Mouse (Mus musculus) embryonic facial prominence, embryonic 15.5 days (tissue): ENCODE results near the gene Cbfb. TPM values are rescaled to one million over a fixed set of nuclear protein-coding genes. Genes with fewer than 3 reads are reported as not detected.
A peak's percentile ranks its signal among the peaks of the same experiment; 100 is the strongest.

Experiments
- ATAC-seq: fragments of 200-750 bp; cut with Nextera tagmentation; 2 replicates; pipeline ENCODE4 v1.8.0; 2017; ENCODE audit warnings: low read depth, moderate TSS enrichment; ENCODE audit not compliant: insufficient number of reproducible peaks, low FRiP score, low TSS enrichment
- H3K27ac ChIP-seq: fragments of 300-500 bp; sonication (generic); replicated peaks from 2 replicates; pipeline ENCODE4 v1.5.1; 2015; ENCODE audit warnings: mild to moderate bottlenecking, inconsistent platforms
- H3K27me3 ChIP-seq: fragments of 300-500 bp; sonication (generic); 2 replicates; pipeline ENCODE4 v1.6.1; 2015; ENCODE audit warnings: inconsistent platforms
- H3K36me3 ChIP-seq: fragments of 300-500 bp; sonication (generic); 2 replicates; pipeline ENCODE4 v1.6.1; 2015; ENCODE audit warnings: mild to moderate bottlenecking, inconsistent platforms
- H3K4me1 ChIP-seq: fragments of 300-500 bp; sonication (generic); 2 replicates; pipeline ENCODE4 v1.6.1; 2015; ENCODE audit warnings: inconsistent platforms
- H3K4me2 ChIP-seq: fragments of 300-500 bp; sonication (generic); replicated peaks from 2 replicates; pipeline ENCODE4 v1.6.1; 2015; ENCODE audit warnings: mild to moderate bottlenecking, inconsistent platforms
- H3K4me3 ChIP-seq: fragments of 300-500 bp; sonication (generic); replicated peaks from 2 replicates; pipeline ENCODE4 v1.5.1; 2015; ENCODE audit warnings: mild to moderate bottlenecking, inconsistent platforms
- H3K9ac ChIP-seq: fragments of 300-500 bp; sonication (generic); 2 replicates; pipeline ENCODE4 v1.6.1; 2015; ENCODE audit warnings: inconsistent platforms
- H3K9me3 ChIP-seq: fragments of 300-500 bp; sonication (generic); replicated peaks from 2 replicates; pipeline ENCODE4 v1.6.1; 2016; ENCODE audit warnings: inconsistent platforms
- WGBS: fragments of 180-500 bp; shearing (Covaris S2); methylation state at CpG from one replicate; pipeline ENCODE4 v1.1.7; 2015; 5-methylcytosine and 5-hydroxymethylcytosine counted together
- polyA plus RNA-seq: library from polyadenylated mRNA; unstranded; fragments of >200 nt; fragmentation: Nextera tagmentation; extraction: Ambion mirVana; gene quantifications from 2 replicates; pipeline ENCODE4 v1.2.1, GENCODE M21; 2015

Cbfb gene
- polyA plus RNA-seq, 1 experiment from 2014 or later: 79.1 TPM

GRCm38 (mm10) chr8:105264024-105264982 lies 93.8 kb downstream of the Cbfb start, which contains the start of the genes Tradd and Fbxl8:
Tradd (minus strand) TSS chr8:105264609.
Fbxl8 (plus strand) TSS chr8:105264648.
- peaks cover 69% of the 10 kb centered on the region for H3K27me3 ChIP-seq
- 1% methylated on average over 54 of the region's 54 CpGs for WGBS

GRCm38 (mm10) chr8:105265128-105265527 lies 94.7 kb downstream of the Cbfb start:
- no peaks in the 10 kb centered on the region for H3K9me3 ChIP-seq
- no peak for ATAC-seq
- H3K27me3 ChIP-seq: peaks cover 70% of the 10 kb centered on the region
- WGBS: 13% methylated on average over 10 of the region's 10 CpGs
- H3K36me3 ChIP-seq: no peaks in the 10 kb centered on the region
- peak overlapping the region; percentile 90 for H3K4me2 ChIP-seq
- H3K4me3 ChIP-seq: peak overlapping the region; percentile 73
- peaks cover 38% of the 10 kb centered on the region for H3K4me1 ChIP-seq
- no peak overlapping the region for H3K27ac ChIP-seq
- H3K9ac ChIP-seq: no peak overlapping the region

More at GRCm38 (mm10) chr8:105264024-105264982, 93.8 kb downstream of the Cbfb start, which contains the start of the genes Tradd and Fbxl8:
- ATAC-seq: peak; percentile 55; the same call in 1 of the 2 replicates
- peak within 1 kb of the TSS; percentile 90 for H3K4me2 ChIP-seq
- H3K9me3 ChIP-seq: no peaks in the 10 kb centered on the region
- peak within 1 kb of the TSS; percentile 73 for H3K4me3 ChIP-seq
- H3K9ac ChIP-seq: peak within 1 kb of the TSS; percentile 54
- no peaks in the 10 kb centered on the region for H3K36me3 ChIP-seq
- H3K4me1 ChIP-seq: peaks cover 38% of the 10 kb centered on the region
- H3K27ac ChIP-seq: no peak within 1 kb of the TSS

- Histone ChIP-seq H3K36me3 (no peaks in the 10 kb centered on the region), H3K4me1 (peaks cover 45% of the 10 kb centered on the region), H3K4me2 (no peak overlapping the region), H3K9me3 (no peaks in the 10 kb centered on the region), H3K27me3 (peaks cover 72% of the 10 kb centered on the region), H3K9ac (no peak overlapping the region), H3K27ac (no peak overlapping the region), H3K4me3 (no peak overlapping the region)
- 30% methylated on average over 13 of the region's 13 CpGs for WGBS
- no peak for ATAC-seq
Observed at GRCm38 (mm10) chr8:105266775-105267174, 96.3 kb downstream of the Cbfb start.

Other genes with a start within 250 kb of the Cbfb start
- 0.42 and 0.49 TPM in 2 replicates for gene Ces2e, start 244.4 kb upstream of the Cbfb start, polyA plus RNA-seq
- gene Ces2f, start 223.3 kb upstream of the Cbfb start, polyA plus RNA-seq: 0.50 and 0.51 TPM in 2 replicates
- gene Ces2g, start 209.0 kb upstream of the Cbfb start, polyA plus RNA-seq: 9.7 and 10.4 TPM in 2 replicates
- not detected in 2 replicates for gene Ces2h, start 169.8 kb upstream of the Cbfb start, polyA plus RNA-seq
- not detected in 2 replicates for gene Ces3a, start 122.1 kb upstream of the Cbfb start, polyA plus RNA-seq
- gene Ces3b, start 86.9 kb upstream of the Cbfb start, polyA plus RNA-seq: not detected in 2 replicates
- gene Ces4a, start 38.9 kb upstream of the Cbfb start, polyA plus RNA-seq: not detected in 2 replicates
- 24.9 and 26.1 TPM in 2 replicates for gene D230025D16Rik, start 54.5 kb downstream of the Cbfb start, polyA plus RNA-seq
- 45.5 and 49.2 TPM in 2 replicates for gene B3gnt9, start 84.5 kb downstream of the Cbfb start, polyA plus RNA-seq
- gene Tradd, start 93.9 kb downstream of the Cbfb start, polyA plus RNA-seq: 27.4 and 28.8 TPM in 2 replicates
- 3.3 and 4.0 TPM in 2 replicates for gene Fbxl8, start 94.0 kb downstream of the Cbfb start, polyA plus RNA-seq
- 0.13 and 0.33 TPM in 2 replicates for gene Hsf4, start 99.1 kb downstream of the Cbfb start, polyA plus RNA-seq
- gene Nol3, start 105.5 kb downstream of the Cbfb start, polyA plus RNA-seq: 3.6 and 4.4 TPM in 2 replicates
- gene 4931428F04Rik, start 119.2 kb downstream of the Cbfb start, polyA plus RNA-seq: 12.1 and 14.5 TPM in 2 replicates
- gene Exoc3l, start 125.4 kb downstream of the Cbfb start, polyA plus RNA-seq: 10.2 and 11.0 TPM in 2 replicates
- 67.9 and 79.6 TPM in 2 replicates for gene E2f4, start 127.0 kb downstream of the Cbfb start, polyA plus RNA-seq
- 9.9 and 11.4 TPM in 2 replicates for gene Elmo3, start 134.9 kb downstream of the Cbfb start, polyA plus RNA-seq
- gene Lrrc29, start 155.6 kb downstream of the Cbfb start, polyA plus RNA-seq: 1.6 and 2.0 TPM in 2 replicates
- 131 TPM in 2 replicates for gene Tmem208, start 155.7 kb downstream of the Cbfb start, polyA plus RNA-seq
- 2.0 and 2.6 TPM in 2 replicates for gene Fhod1, start 177.3 kb downstream of the Cbfb start, polyA plus RNA-seq
- 2.6 and 3.4 TPM in 2 replicates for gene Slc9a5, start 178.2 kb downstream of the Cbfb start, polyA plus RNA-seq
- gene Plekhg4, start 202.6 kb downstream of the Cbfb start, polyA plus RNA-seq: 0.25 and 0.45 TPM in 2 replicates
- 0.05 TPM in 1 of 2 replicates, not detected in the other for gene Kctd19, start 242.8 kb downstream of the Cbfb start, polyA plus RNA-seq
- gene Lrrc36, start 242.9 kb downstream of the Cbfb start, polyA plus RNA-seq: 1.1 and 2.6 TPM in 2 replicates